Mouse (Mus musculus): Measurements from ENCODE around the gene Thada.

Gene Thada

GRCm38 (mm10) chr17:84183291-84183781, 282.7 kb downstream of the Thada start:
- peak; percentile 90 to 95 for DNase-seq

GRCm38 (mm10) chr17:84182311-84183271, 283.4 kb downstream of the Thada start:
- peak; percentile 53 to 70 for DNase-seq

DNA sequence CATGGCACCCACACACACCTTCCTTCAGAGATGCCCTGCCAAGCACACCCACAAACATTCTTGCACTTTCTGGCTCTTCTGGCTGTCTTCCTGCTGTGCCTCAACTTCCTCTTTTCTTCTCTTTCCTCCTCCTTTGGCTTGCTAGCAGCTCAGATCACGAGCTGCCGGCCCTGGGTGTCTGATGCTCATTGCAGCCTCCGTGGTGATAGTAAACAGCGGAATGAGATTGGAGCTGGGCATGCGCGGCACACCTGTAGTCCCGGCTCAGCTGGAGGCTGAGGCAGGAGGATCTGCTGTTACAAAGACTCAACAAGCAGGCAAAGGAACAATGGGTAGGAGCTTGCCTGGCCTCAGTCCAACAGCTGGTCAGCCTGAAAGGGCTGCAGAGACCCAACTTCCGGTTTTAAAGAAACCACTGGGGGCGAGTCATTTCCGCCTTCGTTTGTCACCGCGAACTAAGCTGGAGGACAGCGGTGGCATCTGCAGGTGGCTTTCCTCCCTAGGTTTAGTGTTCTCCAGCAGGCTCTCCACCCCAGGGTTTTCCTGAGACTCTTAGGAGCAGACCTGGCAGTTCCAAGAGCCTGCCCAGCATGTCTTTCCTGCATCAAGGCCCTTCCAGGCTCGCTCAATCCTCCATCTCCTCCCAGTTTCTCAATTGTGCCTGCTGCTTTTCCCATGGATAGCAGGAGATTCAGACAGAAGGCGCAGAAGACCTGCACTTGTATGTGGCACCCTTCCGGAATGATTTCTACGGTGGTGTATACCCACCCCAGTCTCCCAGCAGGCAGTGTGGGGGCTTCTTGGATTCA, 284.3 kb downstream of the Thada start:
- DNase-seq = peak; percentile 84

DNA sequence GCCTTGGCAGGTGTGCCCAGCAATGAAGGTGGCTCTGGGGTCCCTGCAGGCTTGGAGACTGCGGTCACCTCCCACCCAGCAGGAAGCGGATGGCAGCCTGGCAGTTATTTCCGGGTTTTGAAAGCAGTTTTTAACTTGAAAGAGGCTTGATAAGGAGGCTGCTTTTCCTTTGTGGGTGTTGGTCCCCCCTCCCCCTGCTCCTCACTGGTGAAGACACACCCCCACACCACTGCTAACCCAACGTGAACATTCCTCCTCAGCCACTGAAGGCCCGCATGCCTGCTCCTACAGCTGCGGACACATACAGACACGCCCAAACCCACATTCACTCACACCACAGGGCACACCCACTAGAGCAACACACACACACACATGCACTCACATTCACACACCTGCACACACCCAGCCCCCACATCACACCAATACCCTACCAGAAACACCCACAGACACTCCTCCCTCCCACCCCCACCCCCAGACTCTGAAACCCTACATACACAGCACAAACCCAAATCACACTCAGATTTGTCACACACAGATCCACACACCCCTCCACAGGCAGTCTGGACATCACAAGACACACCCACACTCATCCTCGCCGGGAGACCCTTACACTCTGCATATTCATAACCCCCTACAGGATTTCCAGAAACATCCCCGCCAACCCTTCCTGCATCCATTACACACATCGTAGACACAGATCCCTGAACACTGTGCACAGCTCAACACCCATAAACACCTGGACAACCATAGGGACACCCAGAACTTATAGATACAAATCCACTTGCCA, 285.1 kb downstream of the Thada start:
- peak; percentile 81 to 87 for DNase-seq

DNA sequence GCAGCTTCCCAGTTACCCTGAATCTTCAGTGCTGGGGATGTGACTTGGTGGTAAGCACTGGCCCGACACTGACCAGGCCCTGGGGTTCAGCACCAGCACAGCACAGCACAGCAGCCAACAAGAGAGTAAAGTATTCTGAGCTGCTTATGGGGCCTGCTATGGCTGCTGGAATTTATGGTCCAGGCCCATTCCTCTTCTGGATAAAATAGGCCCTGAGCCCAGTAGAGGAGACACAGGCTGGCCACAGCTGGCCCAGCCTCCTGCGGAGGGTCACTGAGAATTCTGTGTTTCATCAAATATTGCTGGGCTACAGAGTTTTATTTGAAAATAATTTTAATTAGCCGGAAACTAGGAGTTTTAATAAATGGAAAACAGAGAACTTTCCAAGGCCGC, 286.0 kb downstream of the Thada start:
- DNase-seq = peak in 1 of 2 experiments; percentile 73

- peak in 1 of 2 experiments; percentile 20 for DNase-seq
These were observed 286.7 kb downstream of the Thada start for GRCm38 (mm10) chr17:84179026-84179972.

- peak; percentile 46 to 67 for DNase-seq
These were observed 288.5 kb downstream of the Thada start for GRCm38 (mm10) chr17:84177481-84177880.

- peak in 1 of 2 experiments; percentile 17 for DNase-seq
These were observed 289.6 kb downstream of the Thada start for GRCm38 (mm10) chr17:84176446-84176845.

GRCm38 (mm10) chr17:84175196-84175595, 290.8 kb downstream of the Thada start:
- peak in 1 of 2 experiments; percentile 17 for DNase-seq

DNA sequence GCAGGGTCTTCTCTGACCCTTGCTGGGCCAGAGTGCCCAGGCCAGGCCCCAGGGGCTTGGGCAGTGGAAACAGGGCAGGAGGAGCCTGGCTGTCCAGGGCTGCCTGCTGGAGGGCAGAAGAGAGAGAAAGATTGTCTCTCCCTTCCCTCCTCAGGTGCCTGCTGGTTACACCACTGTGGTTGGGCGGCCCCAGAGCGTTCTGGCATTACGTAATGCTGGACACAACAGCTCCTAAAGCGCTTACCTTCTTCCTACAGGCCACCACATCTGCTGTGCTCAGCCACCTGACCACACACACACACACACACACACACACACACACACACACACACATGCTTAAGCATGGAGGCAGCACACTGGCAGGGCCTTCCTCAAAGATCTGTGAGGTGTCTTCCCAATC, 298.6 kb downstream of the Thada start:
- peak in 1 of 2 experiments; percentile 23 for DNase-seq

- peak in 1 of 2 experiments; percentile 16 for DNase-seq
These were observed 299.7 kb downstream of the Thada start for GRCm38 (mm10) chr17:84166135-84166860.

DNA sequence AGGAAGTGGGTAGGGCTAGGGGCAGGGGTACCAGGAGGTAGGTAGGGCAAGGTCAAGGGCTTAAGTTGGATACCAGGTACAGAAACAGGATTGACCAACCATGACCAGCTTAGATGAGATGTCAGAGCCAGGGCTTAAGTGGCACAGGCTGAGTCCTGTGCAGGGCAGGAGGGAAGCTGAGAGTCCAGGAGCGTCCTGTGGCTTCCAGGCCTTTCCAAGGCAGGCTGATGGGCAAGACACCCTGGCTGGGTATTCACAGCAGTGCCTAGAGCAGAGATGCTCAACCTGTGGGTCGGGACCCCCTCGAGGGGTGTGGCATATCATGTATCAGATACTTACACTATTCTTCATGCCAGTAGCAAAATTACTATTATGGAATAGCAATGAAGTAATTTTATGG, 300.3 kb downstream of the Thada start:
- DNase-seq = peak in 1 of 2 experiments; percentile 11

GRCm38 (mm10) chr17:84164146-84164545, 301.9 kb downstream of the Thada start:
- peak in 1 of 2 experiments; percentile 15 for DNase-seq

- peak in 1 of 2 experiments; percentile 30 for DNase-seq
These were observed 302.8 kb downstream of the Thada start for GRCm38 (mm10) chr17:84163066-84163785.

GRCm38 (mm10) chr17:84162211-84162760, 303.7 kb downstream of the Thada start:
- DNase-seq = peak in 1 of 2 experiments; percentile 14

DNA sequence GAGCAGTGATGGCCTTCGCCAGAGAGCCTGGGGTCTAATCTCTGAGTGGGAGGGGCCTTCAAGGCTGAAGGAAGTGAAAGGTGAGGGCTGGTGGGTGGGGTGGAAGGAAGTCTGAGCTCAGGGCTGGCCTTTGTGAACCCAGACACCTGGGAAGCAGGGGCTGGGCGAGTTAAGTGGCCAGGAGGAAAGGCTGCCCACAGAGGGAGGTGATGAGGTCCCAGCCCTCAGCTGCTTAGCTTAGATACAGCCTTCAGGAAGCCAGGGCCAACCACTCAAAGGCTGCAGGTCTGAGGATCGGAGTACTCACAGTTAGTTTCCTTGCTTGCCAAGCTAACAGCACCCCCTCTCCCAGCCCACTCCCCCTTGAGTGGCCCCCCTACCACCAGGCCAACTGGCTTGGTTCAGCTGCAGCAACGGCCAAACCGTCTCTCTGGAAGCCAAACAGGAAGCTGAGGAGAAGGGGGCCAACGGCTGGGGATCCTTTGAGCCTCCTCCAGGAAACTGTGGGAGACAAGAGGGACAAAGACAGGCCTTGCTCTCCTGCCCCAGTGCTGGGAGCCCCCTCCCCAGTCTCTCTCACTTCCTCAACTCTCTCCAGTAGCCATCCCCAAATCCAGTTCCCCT, 304.7 kb downstream of the Thada start:
- peak in 1 of 2 experiments; percentile 70 for DNase-seq

DNA sequence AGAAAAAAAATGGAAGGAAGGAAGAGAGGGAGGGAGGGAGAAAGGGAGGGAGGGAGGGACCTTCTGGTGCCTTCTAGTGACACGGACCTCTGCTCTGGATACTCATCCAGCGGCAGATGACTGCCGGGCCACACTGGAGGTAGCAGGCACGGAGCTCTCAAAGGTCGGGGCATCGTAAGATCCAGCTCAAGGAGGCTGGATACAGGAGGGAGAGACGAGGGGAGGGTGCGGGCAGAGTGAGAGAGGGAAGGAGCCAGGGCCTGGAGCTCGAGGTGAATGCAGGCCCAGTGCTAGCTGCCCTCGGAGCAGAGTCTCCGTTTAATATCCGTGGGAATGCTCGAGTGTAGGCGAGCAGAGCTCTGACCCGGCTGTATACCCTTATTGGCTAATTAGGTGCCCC, 307.1 kb downstream of the Thada start:
- DNase-seq = no peak

DNA sequence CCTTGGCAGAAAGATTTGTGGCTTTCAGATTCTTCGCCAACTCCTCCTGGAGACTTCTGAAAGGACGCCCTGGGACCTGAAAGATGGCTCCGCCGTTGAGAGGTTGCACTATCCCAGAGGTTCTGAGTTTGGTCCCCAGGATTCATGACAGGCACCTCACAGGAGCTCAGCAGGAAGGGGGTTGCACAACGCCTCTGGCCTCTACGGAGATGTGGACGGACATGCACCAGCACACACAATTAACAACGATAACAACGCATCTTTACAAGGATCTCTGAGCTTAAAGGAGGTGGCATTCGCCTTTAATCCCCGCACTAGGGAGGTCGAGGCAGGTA, 307.6 kb downstream of the Thada start:
- peak in 1 of 2 experiments; percentile 18 for DNase-seq
